Mouse (Mus musculus) erythroblast, embryonic 14.5 days (primary cell): ENCODE data around the gene Zfp652. TPM values are rescaled to one million over a fixed set of nuclear protein-coding genes. Genes with fewer than 3 reads are reported as not detected.
"Not testable (repeated sequence)": the region's sequence is repeated elsewhere in the genome, so short reads cannot be mapped to it uniquely, and the experiment has no call there.

Experiments
- H3K27me3 ChIP-seq: 2 replicates; pipeline ENCODE4 v1.6.1; 2012; ENCODE audit warnings: inconsistent platforms; ENCODE audit not compliant: control insufficient read depth
- H3K36me3 ChIP-seq: 2 replicates; pipeline ENCODE4 v1.6.1; 2012; ENCODE audit warnings: mild to moderate bottlenecking, inconsistent platforms; ENCODE audit not compliant: control insufficient read depth
- H3K4me1 ChIP-seq: 2 replicates; pipeline ENCODE4 v1.6.1; 2012; ENCODE audit warnings: inconsistent platforms; ENCODE audit not compliant: control insufficient read depth
- H3K4me3 ChIP-seq: replicated peaks from 2 replicates; pipeline ENCODE3; 2012; ENCODE audit warnings: moderate library complexity, mild to moderate bottlenecking, inconsistent platforms
- H3K9me3 ChIP-seq: 2 replicates; pipeline ENCODE4 v1.6.1; 2012; ENCODE audit warnings: low read length, inconsistent platforms, mixed read lengths; ENCODE audit not compliant: control insufficient read depth
- GATA1 ChIP-seq: IDR thresholded peaks from 2 replicates; pipeline ENCODE4 v1.6.1; 2012; ENCODE audit warnings: low read length, inconsistent platforms, mixed read lengths
- TAL1 ChIP-seq: IDR thresholded peaks from 3 replicates; pipeline ENCODE4 v1.6.1; 2012; ENCODE audit warnings: low read length, inconsistent platforms, mixed read lengths
- polyA plus RNA-seq: library from polyadenylated mRNA; stranded (reverse); fragments of >175 nt; gene quantifications from 2 replicates; pipeline ENCODE4 v1.2.3, GENCODE M21; 2012

Gene Zfp652
- polyA plus RNA-seq, result 1.5 TPM in 2 replicates

GRCm38 (mm10) chr11:95712563-95713224, at the start of gene Zfp652:
Zfp652 (plus strand) TSS chr11:95712673.
- 0 out of 2 replicates have a peak, but pooled peaks have one; percentile 30 for TF ChIP-seq GATA1
- TF ChIP-seq TAL1, result no peak
- H3K4me1 ChIP-seq, result peaks cover 60% of the 10 kb centered on the region

GRCm38 (mm10) chr11:95666529-95667149, 45.8 kb upstream of the Zfp652 start, which contains the start of gene Phb:
Phb (plus strand) TSS chr11:95666957.
- TF ChIP-seq TAL1 (no peak), GATA1 (no peak)
- Histone ChIP-seq H3K36me3 (peaks cover 30% of the 10 kb centered on the region), H3K27me3 (peaks cover 4% of the 10 kb centered on the region), H3K4me1 (peaks cover 26% of the 10 kb centered on the region), H3K4me3 (peak within 1 kb of the TSS; percentile 81), H3K9me3 (peaks cover 3% of the 10 kb centered on the region)

More at GRCm38 (mm10) chr11:95712563-95713224, at the start of gene Zfp652:
- H3K4me3 ChIP-seq, result peak within 1 kb of the TSS; percentile 91
- H3K9me3 ChIP-seq, result no peaks in the 10 kb centered on the region
- no peaks in the 10 kb centered on the region; the same call in 1 of the 2 replicates for H3K36me3 ChIP-seq
- H3K27me3 ChIP-seq, result no peaks in the 10 kb centered on the region

- Histone ChIP-seq H3K36me3 (peaks cover 35% of the 10 kb centered on the region), H3K4me3 (peak overlapping the region; percentile 81)
Measured at GRCm38 (mm10) chr11:95667177-95667576, 45.3 kb upstream of the Zfp652 start.

GRCm38 (mm10) chr11:95668086-95668485, 44.4 kb upstream of the Zfp652 start:
- not testable (repeated sequence) for H3K9me3 ChIP-seq, H3K27me3 ChIP-seq
- H3K36me3 ChIP-seq, result peaks cover 38% of the 10 kb centered on the region
- peaks cover 26% of the 10 kb centered on the region for H3K4me1 ChIP-seq
- H3K4me3 ChIP-seq, result peak overlapping the region; percentile 81

More at GRCm38 (mm10) chr11:95667177-95667576, 45.3 kb upstream of the Zfp652 start:
- no peaks in the 10 kb centered on the region for H3K9me3 ChIP-seq
- H3K4me1 ChIP-seq, result peaks cover 26% of the 10 kb centered on the region
- H3K27me3 ChIP-seq, result no peaks in the 10 kb centered on the region
- TF ChIP-seq TAL1 (no peak), GATA1 (no peak)

GRCm38 (mm10) chr11:95675498-95675897, 37.0 kb upstream of the Zfp652 start:
- no peaks in the 10 kb centered on the region for H3K27me3 ChIP-seq

GRCm38 (mm10) chr11:95676307-95676706, 36.2 kb upstream of the Zfp652 start:
- Histone ChIP-seq H3K9me3 (no peaks in the 10 kb centered on the region), H3K4me1 (peaks cover 5% of the 10 kb centered on the region), H3K27me3 (no peaks in the 10 kb centered on the region), H3K4me3 (no peak overlapping the region), H3K36me3 (peaks cover 85% of the 10 kb centered on the region)
- no peak for TF ChIP-seq GATA1
- no peak for TF ChIP-seq TAL1

More at GRCm38 (mm10) chr11:95675498-95675897, 37.0 kb upstream of the Zfp652 start:
- Histone ChIP-seq H3K9me3 (no peaks in the 10 kb centered on the region), H3K4me3 (no peak overlapping the region), H3K4me1 (peaks cover 5% of the 10 kb centered on the region), H3K36me3 (peaks cover 87% of the 10 kb centered on the region)
- TF ChIP-seq GATA1 (no peak), TAL1 (no peak)

- H3K4me1 ChIP-seq, result peaks cover 5% of the 10 kb centered on the region
- TF ChIP-seq GATA1, result no peak
- no peak for TF ChIP-seq TAL1
Measured at GRCm38 (mm10) chr11:95677925-95678701, 34.4 kb upstream of the Zfp652 start.

GRCm38 (mm10) chr11:95681995-95682601, 30.4 kb upstream of the Zfp652 start:
- peaks cover 12% of the 10 kb centered on the region for H3K4me1 ChIP-seq
- peaks cover 47% of the 10 kb centered on the region for H3K36me3 ChIP-seq
- no peak for TF ChIP-seq GATA1
- TF ChIP-seq TAL1, result no peak
- no peak overlapping the region for H3K4me3 ChIP-seq
- H3K9me3 ChIP-seq, result no peaks in the 10 kb centered on the region
- H3K27me3 ChIP-seq, result no peaks in the 10 kb centered on the region

More at GRCm38 (mm10) chr11:95677925-95678701, 34.4 kb upstream of the Zfp652 start:
- peaks cover 84% of the 10 kb centered on the region for H3K36me3 ChIP-seq
- H3K9me3 ChIP-seq, result no peaks in the 10 kb centered on the region
- H3K4me3 ChIP-seq, result no peak overlapping the region
- no peaks in the 10 kb centered on the region for H3K27me3 ChIP-seq
